Mouse (Mus musculus) liver, embryonic 14.5 days (tissue): ENCODE results near the gene Ssbp2.

ENCODE experiments used
- CTCF ChIP-seq: IDR thresholded peaks from 2 replicates; pipeline ENCODE4 v1.5.1; 2016; ENCODE audit warnings: antibody characterized with exemption, low read depth, control low read depth
- EP300 ChIP-seq: IDR thresholded peaks from 2 replicates; pipeline ENCODE4 v1.6.1; 2016; ENCODE audit warnings: antibody characterized with exemption, low read depth

DNA sequence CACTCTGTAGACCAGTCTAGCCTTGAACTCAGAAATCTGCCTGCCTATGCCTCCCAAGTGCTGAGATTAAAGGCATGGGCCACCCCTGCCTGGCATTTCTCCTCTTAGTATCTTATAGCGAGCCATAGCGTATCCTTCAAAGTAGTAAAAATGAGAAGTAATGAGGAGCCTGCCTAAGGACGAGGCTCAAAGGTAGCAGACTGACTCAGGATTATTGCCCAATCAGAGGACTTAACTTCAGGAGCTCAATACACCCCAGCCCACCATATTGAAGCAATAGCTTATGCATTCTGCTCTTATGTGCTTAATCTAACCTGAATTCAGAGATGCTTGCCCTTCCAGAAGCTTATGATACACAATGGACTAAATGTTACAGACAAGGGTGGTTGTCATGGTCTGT, 7.8 kb upstream of the Ssbp2 start:
- TF ChIP-seq CTCF, result no peak
- TF ChIP-seq EP300, result no peak
